Mouse (Mus musculus) embryonic facial prominence, embryonic 11.5 days (tissue): ENCODE data around the gene Sh3kbp1. TPM values are rescaled to one million over a fixed set of nuclear protein-coding genes. Genes with fewer than 3 reads are reported as not detected.

Source experiments
- ATAC-seq: fragments of 200-750 bp; cut with Nextera tagmentation; replicated peaks from 2 replicates; pipeline ENCODE4 v1.8.0; 2017; ENCODE audit warnings: low read depth; ENCODE audit not compliant: insufficient number of reproducible peaks, low FRiP score, low TSS enrichment
- DNase-seq: peaks from one replicate; pipeline ENCODE4 v3.0.0-alpha.2; 2015; ENCODE audit warnings: low spot score
- H3K27ac ChIP-seq: fragments of 300-500 bp; sonication (generic); replicated peaks from 2 replicates; pipeline ENCODE4 v1.5.1; 2014; ENCODE audit warnings: mild to moderate bottlenecking, low read depth, low read length, control low read depth
- H3K27me3 ChIP-seq: fragments of 300-500 bp; sonication (generic); 2 replicates; pipeline ENCODE4 v1.6.1; 2014; ENCODE audit warnings: mild to moderate bottlenecking, low read length, moderate library complexity, mixed read lengths; ENCODE audit not compliant: control insufficient read depth, insufficient read depth
- H3K36me3 ChIP-seq: fragments of 300-500 bp; sonication (generic); replicated peaks from 2 replicates; pipeline ENCODE4 v1.6.1; 2014; ENCODE audit warnings: low read depth, mild to moderate bottlenecking, low read length, moderate library complexity, mixed read lengths; ENCODE audit not compliant: control insufficient read depth, insufficient read depth
- H3K4me1 ChIP-seq: fragments of 300-500 bp; sonication (generic); 2 replicates; pipeline ENCODE4 v1.6.1; 2014; ENCODE audit warnings: low read length, mixed read lengths; ENCODE audit not compliant: control insufficient read depth, insufficient read depth
- H3K4me2 ChIP-seq: fragments of 300-500 bp; sonication (generic); 2 replicates; pipeline ENCODE4 v1.6.1; 2014; ENCODE audit warnings: low read depth, mild to moderate bottlenecking, control low read depth, low read length, moderate library complexity
- H3K4me3 ChIP-seq: fragments of 300-500 bp; sonication (generic); 2 replicates; pipeline ENCODE4 v1.5.1; 2014; ENCODE audit warnings: low read depth, low read length, control low read depth
- H3K9ac ChIP-seq: fragments of 300-500 bp; sonication (generic); replicated peaks from 2 replicates; pipeline ENCODE4 v1.6.1; 2014; ENCODE audit warnings: mild to moderate bottlenecking, control low read depth, low read length
- H3K9me3 ChIP-seq: fragments of 300-500 bp; sonication (generic); replicated peaks from 2 replicates; pipeline ENCODE4 v1.6.1; 2016; ENCODE audit warnings: mild to moderate bottlenecking, low read length, inconsistent platforms, mixed read lengths; ENCODE audit not compliant: control insufficient read depth
- WGBS: fragments of 180-500 bp; shearing (Covaris S2); extraction: QIAGEN DNeasy Blood & Tissue Kit; methylation state at CpG from one replicate; pipeline ENCODE4 v1.1.7; 2014; 5-methylcytosine and 5-hydroxymethylcytosine counted together
- polyA plus RNA-seq: library from polyadenylated mRNA; unstranded; fragments of >200 nt; fragmentation: Nextera tagmentation; extraction: Ambion mirVana; gene quantifications from 2 replicates; pipeline ENCODE4 v1.2.1, GENCODE M21; 2014

Gene Sh3kbp1
- polyA plus RNA-seq, 1 experiment from 2014 or later = 36.0 TPM

GRCm38 (mm10) chrX:159704381-159705004 lies 77.4 kb downstream of the Sh3kbp1 start:
- no peak overlapping the region for H3K4me3 ChIP-seq
- no peaks in the 10 kb centered on the region for H3K36me3 ChIP-seq
- no peak for ATAC-seq
- no peak overlapping the region for H3K4me2 ChIP-seq
- no peak overlapping the region for H3K27ac ChIP-seq
- H3K4me1 ChIP-seq = no peaks in the 10 kb centered on the region
- no peak overlapping the region for H3K9ac ChIP-seq
- no peaks in the 10 kb centered on the region for H3K9me3 ChIP-seq
- WGBS = 60% methylated on average over 4 of the region's 4 CpGs
- no peaks in the 10 kb centered on the region; the same call in 1 of the 2 replicates for H3K27me3 ChIP-seq
- no peak for DNase-seq

- Histone ChIP-seq H3K4me1 (no peaks in the 10 kb centered on the region), H3K27ac (no peak overlapping the region), H3K4me2 (no peak overlapping the region), H3K4me3 (no peak overlapping the region), H3K9ac (no peak overlapping the region), H3K36me3 (no peaks in the 10 kb centered on the region), H3K27me3 (no peaks in the 10 kb centered on the region), H3K9me3 (no peaks in the 10 kb centered on the region)
- ATAC-seq = no peak
- DNase-seq = no peak
- WGBS = 83% methylated on average over 2 of the region's 2 CpGs
These were observed 78.3 kb downstream of the Sh3kbp1 start for GRCm38 (mm10) chrX:159705412-159705811.

GRCm38 (mm10) chrX:159708076-159708830 lies 81.2 kb downstream of the Sh3kbp1 start:
- Histone ChIP-seq H3K27ac (no peak overlapping the region), H3K9ac (no peak overlapping the region), H3K9me3 (no peaks in the 10 kb centered on the region), H3K4me3 (no peak overlapping the region), H3K27me3 (no peaks in the 10 kb centered on the region; the same call in 1 of the 2 replicates), H3K4me1 (no peaks in the 10 kb centered on the region), H3K4me2 (no peak overlapping the region), H3K36me3 (no peaks in the 10 kb centered on the region)
- peak; percentile 3 for DNase-seq
- ATAC-seq = no peak
- WGBS = 30% methylated on average over 8 of the region's 8 CpGs

GRCm38 (mm10) chrX:159709296-159709695 lies 82.2 kb downstream of the Sh3kbp1 start:
- no peaks in the 10 kb centered on the region for H3K4me1 ChIP-seq
- DNase-seq (no peak), ATAC-seq (no peak)
- H3K4me2 ChIP-seq = no peak overlapping the region
- no peaks in the 10 kb centered on the region; the same call in 1 of the 2 replicates for H3K27me3 ChIP-seq
- WGBS = 88% methylated on average over 6 of the region's 6 CpGs
- no peaks in the 10 kb centered on the region for H3K9me3 ChIP-seq
- no peak overlapping the region for H3K4me3 ChIP-seq
- H3K36me3 ChIP-seq = no peaks in the 10 kb centered on the region
- H3K27ac ChIP-seq = no peak overlapping the region
- H3K9ac ChIP-seq = no peak overlapping the region

GRCm38 (mm10) chrX:159711070-159712029 lies 84.3 kb downstream of the Sh3kbp1 start:
- DNase-seq = no peak
- Histone ChIP-seq H3K4me2 (no peak overlapping the region), H3K9ac (no peak overlapping the region), H3K27ac (no peak overlapping the region), H3K9me3 (no peaks in the 10 kb centered on the region), H3K4me3 (no peak overlapping the region), H3K4me1 (no peaks in the 10 kb centered on the region), H3K27me3 (no peaks in the 10 kb centered on the region; the same call in 1 of the 2 replicates), H3K36me3 (no peaks in the 10 kb centered on the region)
- 85% methylated on average over 13 of the region's 13 CpGs for WGBS
- ATAC-seq = no peak

- DNase-seq = no peak
- no peak overlapping the region for H3K27ac ChIP-seq
- no peak overlapping the region for H3K4me3 ChIP-seq
- WGBS = 86% methylated on average over 2 of the region's 2 CpGs
- no peak overlapping the region for H3K4me2 ChIP-seq
- no peak overlapping the region for H3K9ac ChIP-seq
- H3K9me3 ChIP-seq = no peaks in the 10 kb centered on the region
- ATAC-seq = no peak
- no peaks in the 10 kb centered on the region; the same call in 1 of the 2 replicates for H3K27me3 ChIP-seq
- no peaks in the 10 kb centered on the region for H3K4me1 ChIP-seq
- no peaks in the 10 kb centered on the region for H3K36me3 ChIP-seq
These were observed 86.1 kb downstream of the Sh3kbp1 start for GRCm38 (mm10) chrX:159713191-159713590.

GRCm38 (mm10) chrX:159721390-159721789 lies 94.3 kb downstream of the Sh3kbp1 start:
- DNase-seq = no peak
- ATAC-seq = no peak
- Histone ChIP-seq H3K9ac (no peak overlapping the region), H3K27me3 (no peaks in the 10 kb centered on the region), H3K36me3 (no peaks in the 10 kb centered on the region), H3K27ac (no peak overlapping the region), H3K4me1 (no peaks in the 10 kb centered on the region), H3K4me3 (no peak overlapping the region), H3K4me2 (no peak overlapping the region), H3K9me3 (no peaks in the 10 kb centered on the region)
- WGBS = 88% methylated on average over 1 of the region's 1 CpGs
